Mouse (Mus musculus): Measurements from ENCODE around the gene Trappc3. TPM values are rescaled to one million over a fixed set of nuclear protein-coding genes. Genes with fewer than 3 reads are reported as not detected.

Trappc3 gene
- total and polyA plus RNA-seq, 3 experiments: 71.0 to 72.0 TPM; not detected in 1

GRCm38 (mm10) chr4:126237721-126238242 lies 24.3 kb upstream of the Trappc3 start:
- no peak overlapping the region for H3K27ac ChIP-seq (ENCODE audit: control insufficient read depth, low read depth, low read length)
- no peaks in the 10 kb centered on the region for H3K79me2 ChIP-seq (ENCODE audit: control insufficient read depth, insufficient read depth, low read length, poor library complexity)
- H3K9me3 ChIP-seq (replicated peaks; ENCODE audit: insufficient read depth, low read length): no peaks in the 10 kb centered on the region
- no peak for DNase-seq (ENCODE audit: low read depth, low spot score)
- TF ChIP-seq ZC3H11A (IDR thresholded peaks at IDR 0.05; ENCODE audit: low read depth, low read length) (no peak), POLR2AphosphoS5 (IDR thresholded peaks at IDR 0.05; ENCODE audit: borderline replicate concordance, low read depth, low read length) (no peak), CHD1 (IDR thresholded peaks at IDR 0.05; ENCODE audit: low read depth, low read length) (no peak), MYB (IDR thresholded peaks at IDR 0.05; ENCODE audit: low read depth, low read length) (no peak), USF2 (IDR thresholded peaks at IDR 0.05; ENCODE audit: borderline replicate concordance in 1 of 2, insufficient read depth in 1 of 2, low read depth in 1 of 2, low read length in 2 of 2) (no peak), RAD21 (IDR thresholded peaks at IDR 0.05; ENCODE audit: low read depth, low read length) (no peak), CTCF (IDR thresholded peaks at IDR 0.05 in 2 of 3, conservative IDR thresholded peaks at IDR 0.05 in 1 of 3; ENCODE audit: control insufficient read depth in 1 of 3, insufficient read depth in 1 of 3, low read depth in 2 of 3, low read length in 3 of 3, poor library complexity in 1 of 3, severe bottlenecking in 1 of 3) (no peak), BHLHE40 (IDR thresholded peaks at IDR 0.05; ENCODE audit: borderline replicate concordance, low read depth, low read length) (no peak), MAFK (IDR thresholded peaks at IDR 0.05; ENCODE audit: borderline replicate concordance, low read depth, low read length) (no peak), ZKSCAN1 (IDR thresholded peaks at IDR 0.05; ENCODE audit: low read depth, low read length) (no peak), USF1 (IDR thresholded peaks at IDR 0.05; ENCODE audit: low read depth, low read length) (no peak), TAL1 (IDR thresholded peaks at IDR 0.05; ENCODE audit: low read length) (no peak), POLR2A (IDR thresholded peaks at IDR 0.05; ENCODE audit: control insufficient read depth in 1 of 2, insufficient read depth in 1 of 2, low read depth in 1 of 2, low read length in 2 of 2, poor library complexity in 1 of 2) (no peak), GABPA (IDR thresholded peaks at IDR 0.05; ENCODE audit: low read depth, low read length) (no peak), SMC3 (IDR thresholded peaks at IDR 0.05; ENCODE audit: low read depth, low read length) (no peak), NELFE (IDR thresholded peaks at IDR 0.05; ENCODE audit: low read depth, low read length) (no peak), SIN3A (IDR thresholded peaks at IDR 0.05; ENCODE audit: low read length) (no peak), TBP (IDR thresholded peaks at IDR 0.05; ENCODE audit: low read depth, low read length) (no peak), MAX (IDR thresholded peaks at IDR 0.05; ENCODE audit: low read length) (no peak), RCOR1 (IDR thresholded peaks at IDR 0.05; ENCODE audit: low read depth, low read length) (no peak)
- peaks cover 0 to 5% of the 10 kb centered on the region in 2 experiments; a peak in 2 of 4 replicates for H3K4me1 ChIP-seq (ENCODE audit: control insufficient read depth in 1 of 2, insufficient read depth in 2 of 2, low read length in 2 of 2)
- H3K27me3 ChIP-seq (ENCODE audit: control insufficient read depth in 1 of 2, insufficient read depth in 2 of 2, low read length in 2 of 2): no peaks in the 10 kb centered on the region
- H3K9ac ChIP-seq (ENCODE audit: control insufficient read depth, low read depth, low read length, poor library complexity, severe bottlenecking): no peak overlapping the region
- no peak overlapping the region for H3K4me3 ChIP-seq (ENCODE audit: control insufficient read depth in 1 of 2, insufficient read depth in 1 of 2, low read depth in 2 of 2, low read length in 2 of 2)
- peaks cover 0 to 4% of the 10 kb centered on the region in 2 experiments; a peak in 3 of 4 replicates for H3K36me3 ChIP-seq (ENCODE audit: control insufficient read depth in 1 of 2, insufficient read depth in 2 of 2, low read length in 2 of 2)

- Histone ChIP-seq H3K36me3 (ENCODE audit: control insufficient read depth in 1 of 2, insufficient read depth in 2 of 2, low read length in 2 of 2) (peaks cover 0 to 4% of the 10 kb centered on the region in 2 experiments; a peak in 3 of 4 replicates), H3K9ac (ENCODE audit: control insufficient read depth, low read depth, low read length, poor library complexity, severe bottlenecking) (no peak overlapping the region), H3K9me3 (replicated peaks; ENCODE audit: insufficient read depth, low read length) (no peaks in the 10 kb centered on the region), H3K79me2 (ENCODE audit: control insufficient read depth, insufficient read depth, low read length, poor library complexity) (no peaks in the 10 kb centered on the region), H3K27ac (ENCODE audit: control insufficient read depth, low read depth, low read length) (no peak overlapping the region), H3K27me3 (ENCODE audit: control insufficient read depth in 1 of 2, insufficient read depth in 2 of 2, low read length in 2 of 2) (no peaks in the 10 kb centered on the region), H3K4me3 (ENCODE audit: control insufficient read depth in 1 of 2, insufficient read depth in 1 of 2, low read depth in 2 of 2, low read length in 2 of 2) (no peak overlapping the region), H3K4me1 (ENCODE audit: control insufficient read depth in 1 of 2, insufficient read depth in 2 of 2, low read length in 2 of 2) (peaks cover 0 to 4% of the 10 kb centered on the region in 2 experiments; a peak in 2 of 4 replicates)
- TF ChIP-seq POLR2A (IDR thresholded peaks at IDR 0.05; ENCODE audit: control insufficient read depth in 1 of 2, insufficient read depth in 1 of 2, low read depth in 1 of 2, low read length in 2 of 2, poor library complexity in 1 of 2) (no peak), RCOR1 (IDR thresholded peaks at IDR 0.05; ENCODE audit: low read depth, low read length) (no peak), ETS1 (IDR thresholded peaks at IDR 0.05; ENCODE audit: low read depth, low read length) (no peak), TAL1 (IDR thresholded peaks at IDR 0.05; ENCODE audit: low read length) (no peak), TBP (IDR thresholded peaks at IDR 0.05; ENCODE audit: low read depth, low read length) (no peak), POLR2AphosphoS2 (IDR thresholded peaks at IDR 0.05; ENCODE audit: low read length) (no peak), MAZ (IDR thresholded peaks at IDR 0.05; ENCODE audit: low read depth, low read length) (no peak), E2F4 (IDR thresholded peaks at IDR 0.05; ENCODE audit: borderline replicate concordance, low read depth, low read length) (no peak), POLR2AphosphoS5 (IDR thresholded peaks at IDR 0.05; ENCODE audit: borderline replicate concordance, low read depth, low read length) (no peak), ZNF384 (IDR thresholded peaks at IDR 0.05; ENCODE audit: low read depth, low read length) (no peak), ZKSCAN1 (IDR thresholded peaks at IDR 0.05; ENCODE audit: low read depth, low read length) (no peak), KAT2A (conservative IDR thresholded peaks at IDR 0.05; ENCODE audit: low read depth, low read length) (no peak), EP300 (IDR thresholded peaks at IDR 0.05; ENCODE audit: low read depth in 1 of 2, low read length in 2 of 2) (no peak), TCF12 (IDR thresholded peaks at IDR 0.05; ENCODE audit: low read depth, low read length) (no peak), CHD2 (IDR thresholded peaks at IDR 0.05; ENCODE audit: low read length) (no peak), GATA1 (IDR thresholded peaks at IDR 0.05; ENCODE audit: low read depth, low read length) (no peak)
- DNase-seq (ENCODE audit: low read depth, low spot score): no peak
Observed at GRCm38 (mm10) chr4:126239862-126240475, 22.2 kb upstream of the Trappc3 start.
